Mouse (Mus musculus) cerebellum, adult 9-10 months (tissue): ENCODE results near the gene Gm6482.
"Not testable (repeated sequence)": the region's sequence is repeated elsewhere in the genome, so short reads cannot be mapped to it uniquely, and the experiment has no call there.

Source experiments
- DNase-seq: peaks from one replicate; pipeline ENCODE4 v3.0.0; 2022

Gene Gm6482

GRCm38 (mm10) chr14:41408181-41408580, at the start of gene Gm6482:
Gene Gm6482 (minus strand): TSS chr14:41408281.
- DNase-seq = not testable (repeated sequence)

DNA sequence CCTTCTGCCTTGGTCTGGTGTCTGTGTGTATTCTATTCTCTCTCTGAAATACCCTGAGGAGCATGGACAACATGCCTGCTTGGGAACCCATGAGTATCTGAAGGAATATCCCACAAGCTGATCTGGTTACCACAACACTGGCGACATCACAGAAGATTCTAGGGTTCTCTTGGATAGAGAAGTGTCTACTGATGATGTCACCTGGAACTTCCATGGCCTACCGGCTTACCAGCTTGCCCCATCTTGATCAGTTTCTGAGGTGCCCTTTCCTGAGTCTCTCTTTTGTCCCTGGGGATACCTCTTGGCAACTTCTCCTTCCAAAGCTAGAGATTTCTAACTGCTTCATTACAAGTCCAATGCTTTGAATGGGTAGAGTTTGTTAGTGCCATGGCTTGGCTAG, 45.3 kb upstream of the Gm6482 start, which contains the start of gene Gm7954:
Gene Gm7954 (minus strand): TSS at position 101 of the 400 bp plus-strand sequence.
- DNase-seq = not testable (repeated sequence)

DNA sequence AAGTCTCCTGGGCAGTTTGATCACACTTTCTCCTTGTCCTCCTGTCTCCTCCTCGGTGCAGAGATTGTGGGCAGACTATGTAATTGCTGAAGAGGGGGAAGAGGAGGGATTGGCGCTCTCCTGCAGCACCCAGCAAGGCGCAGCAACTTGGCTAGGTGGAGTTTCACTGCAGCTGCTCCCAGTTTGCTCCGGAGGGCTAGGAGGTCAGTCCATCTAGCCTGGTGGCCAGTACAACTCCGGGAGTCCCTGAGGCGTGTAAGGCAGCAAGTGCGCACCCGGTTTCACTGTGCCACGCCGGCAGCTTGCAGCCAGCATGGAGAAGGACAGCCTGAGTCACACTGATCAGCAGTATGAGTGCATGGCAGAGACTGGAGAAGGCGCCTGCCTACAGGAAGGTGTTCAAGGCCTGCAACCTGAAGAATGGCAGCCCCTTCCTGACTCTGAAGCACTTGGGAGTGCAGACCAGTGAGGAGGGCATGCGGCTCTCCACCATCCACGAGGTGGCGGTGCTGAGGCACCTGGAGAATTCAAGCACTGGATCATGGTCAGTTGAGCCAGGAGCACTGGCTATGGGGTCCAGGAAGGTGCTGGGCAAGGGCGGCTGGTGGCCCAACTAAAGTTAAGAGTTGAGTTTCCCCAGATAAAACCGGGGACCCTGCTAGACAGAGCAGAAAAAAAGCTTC, 17.5 kb upstream of the Gm6482 start:
- DNase-seq = not testable (repeated sequence)

DNA sequence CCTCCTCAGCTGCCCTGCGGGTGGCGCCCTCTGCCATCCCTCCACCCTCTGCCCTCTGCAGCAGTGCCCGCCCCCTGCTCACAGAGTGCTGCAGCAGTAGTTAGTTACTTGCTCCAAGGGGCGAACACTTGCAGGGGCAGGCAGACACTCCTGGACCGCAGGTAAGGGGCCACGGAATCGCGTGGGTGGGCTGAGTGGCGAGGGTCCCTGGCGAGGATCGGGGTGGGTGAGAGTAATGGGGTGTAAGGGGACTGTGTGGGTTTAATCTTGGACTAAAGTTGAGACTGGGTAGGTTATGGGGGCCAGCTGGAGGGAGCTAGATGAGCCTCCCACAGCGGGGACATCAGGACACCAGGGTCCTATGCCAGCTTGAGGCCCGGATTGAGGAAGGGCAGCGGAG, 16.6 kb upstream of the Gm6482 start:
- DNase-seq = not testable (repeated sequence)

- DNase-seq = not testable (repeated sequence)
Measured at GRCm38 (mm10) chr14:41386279-41386678, 21.8 kb downstream of the Gm6482 start, which contains the start of gene Gm7945. Gene Gm7945 (minus strand): TSS chr14:41386379.
